Mouse (Mus musculus) stomach, postnatal 0 days (tissue): Measurements from ENCODE around the gene Gm26657. TPM values are rescaled to one million over a fixed set of nuclear protein-coding genes. Genes with fewer than 3 reads are reported as not detected.

Experiments used
- ATAC-seq: fragments of 200-750 bp; cut with Nextera tagmentation; 2 replicates; pipeline ENCODE4 v1.8.0; 2017; ENCODE audit not compliant: low FRiP score, low TSS enrichment
- DNase-seq: peaks from one replicate; pipeline ENCODE4 v3.0.0-alpha.2; 2016; ENCODE audit warnings: low spot score
- H3K27ac ChIP-seq: fragments of 300-500 bp; sonication (generic); replicated peaks from 2 replicates; pipeline ENCODE4 v1.5.1; 2014; ENCODE audit warnings: mild to moderate bottlenecking, control low read depth
- H3K27me3 ChIP-seq: fragments of 300-500 bp; sonication (generic); 2 replicates; pipeline ENCODE4 v1.6.1; 2014; ENCODE audit warnings: low read length; ENCODE audit not compliant: control insufficient read depth, insufficient read depth
- H3K36me3 ChIP-seq: fragments of 300-500 bp; sonication (generic); 2 replicates; pipeline ENCODE4 v1.6.1; 2014; ENCODE audit warnings: low read length, mixed read lengths; ENCODE audit not compliant: control insufficient read depth, insufficient read depth
- H3K4me1 ChIP-seq: fragments of 300-500 bp; sonication (generic); replicated peaks from 2 replicates; pipeline ENCODE4 v1.6.1; 2014; ENCODE audit warnings: antibody characterized with exemption; ENCODE audit not compliant: control insufficient read depth, insufficient read depth
- H3K4me2 ChIP-seq: fragments of 300-500 bp; sonication (generic); replicated peaks from 2 replicates; pipeline ENCODE4 v1.6.1; 2014; ENCODE audit warnings: low read depth, mild to moderate bottlenecking, control low read depth, moderate library complexity
- H3K4me3 ChIP-seq: fragments of 300-500 bp; sonication (generic); 2 replicates; pipeline ENCODE4 v1.5.1; 2014; ENCODE audit warnings: low read depth, low read length, control low read depth
- H3K9ac ChIP-seq: fragments of 300-500 bp; sonication (generic); 2 replicates; pipeline ENCODE4 v1.6.1; 2014; ENCODE audit warnings: mild to moderate bottlenecking, low read length, control low read depth, mixed read lengths
- H3K9me3 ChIP-seq: fragments of 300-500 bp; sonication (generic); 2 replicates; pipeline ENCODE4 v1.6.1; 2016; ENCODE audit warnings: low read length; ENCODE audit not compliant: control insufficient read depth
- CTCF ChIP-seq: IDR thresholded peaks from 2 replicates; pipeline ENCODE4 v1.5.1; 2016; ENCODE audit warnings: antibody characterized with exemption, low read depth, mild to moderate bottlenecking, moderate library complexity
- EP300 ChIP-seq: optimal IDR thresholded peaks from 2 replicates; pipeline ENCODE3; 2016; ENCODE audit warnings: antibody characterized with exemption
- WGBS: fragments of 180-500 bp; shearing (Covaris S2); extraction: QIAGEN DNeasy Blood & Tissue Kit; methylation state at CpG from one replicate; pipeline ENCODE4 v1.1.7; 2014; 5-methylcytosine and 5-hydroxymethylcytosine counted together
- polyA plus RNA-seq: library from polyadenylated mRNA; unstranded; fragments of >200 nt; fragmentation: Nextera tagmentation; extraction: Ambion mirVana; gene quantifications from 2 replicates; pipeline ENCODE4 v1.2.1, GENCODE M21; 2015

Gene Gm26657
- polyA plus RNA-seq, 1 experiment from 2014 or later, result not detected

- no peak overlapping the region for H3K27ac ChIP-seq
- no peak for ATAC-seq
- no peak overlapping the region for H3K9ac ChIP-seq
- no peak overlapping the region for H3K4me3 ChIP-seq
- H3K9me3 ChIP-seq, result no peaks in the 10 kb centered on the region
- no peaks in the 10 kb centered on the region for H3K36me3 ChIP-seq
- H3K4me1 ChIP-seq, result no peaks in the 10 kb centered on the region
- WGBS, result 91% methylated on average over 6 of the region's 6 CpGs
- DNase-seq, result no peak
- H3K27me3 ChIP-seq, result no peaks in the 10 kb centered on the region
- TF ChIP-seq EP300 (no peak), CTCF (no peak)
- no peak overlapping the region for H3K4me2 ChIP-seq
These were observed 16.6 kb upstream of the Gm26657 start for GRCm38 (mm10) chr4:56723237-56723636.

- ATAC-seq (no peak), DNase-seq (no peak)
- no peak overlapping the region for H3K9ac ChIP-seq
- TF ChIP-seq EP300 (no peak), CTCF (peak; percentile 59)
- no peak overlapping the region for H3K4me3 ChIP-seq
- no peak overlapping the region for H3K27ac ChIP-seq
- 57% methylated on average over 8 of the region's 8 CpGs for WGBS
- no peaks in the 10 kb centered on the region for H3K36me3 ChIP-seq
- H3K4me1 ChIP-seq, result no peaks in the 10 kb centered on the region
- no peak overlapping the region for H3K4me2 ChIP-seq
- H3K9me3 ChIP-seq, result no peaks in the 10 kb centered on the region
- H3K27me3 ChIP-seq, result no peaks in the 10 kb centered on the region
These were observed 14.0 kb upstream of the Gm26657 start for GRCm38 (mm10) chr4:56725839-56726238.

- no peaks in the 10 kb centered on the region for H3K36me3 ChIP-seq
- DNase-seq (no peak), ATAC-seq (0 out of 2 replicates have a peak, but pooled peaks have one; percentile 21)
- WGBS, result 96% methylated on average over 20 of the region's 20 CpGs
- H3K4me3 ChIP-seq, result no peak overlapping the region
- no peaks in the 10 kb centered on the region for H3K4me1 ChIP-seq
- H3K4me2 ChIP-seq, result no peak overlapping the region
- no peak for TF ChIP-seq CTCF
- no peak for TF ChIP-seq EP300
- no peak overlapping the region for H3K27ac ChIP-seq
- H3K9me3 ChIP-seq, result no peaks in the 10 kb centered on the region
- H3K9ac ChIP-seq, result no peak overlapping the region
- no peaks in the 10 kb centered on the region for H3K27me3 ChIP-seq
These were observed 741 bp downstream of the Gm26657 start for GRCm38 (mm10) chr4:56740611-56741010.

- Histone ChIP-seq H3K4me2 (no peak within 1 kb of the TSS), H3K27me3 (no peaks in the 10 kb centered on the region), H3K36me3 (no peaks in the 10 kb centered on the region), H3K9me3 (no peaks in the 10 kb centered on the region), H3K9ac (no peak within 1 kb of the TSS), H3K4me1 (no peaks in the 10 kb centered on the region), H3K4me3 (no peak within 1 kb of the TSS), H3K27ac (no peak within 1 kb of the TSS)
- WGBS, result 94% methylated on average over 13 of the region's 13 CpGs
- no peak for TF ChIP-seq EP300
- no peak for TF ChIP-seq CTCF
- DNase-seq (no peak), ATAC-seq (peak; percentile 15; the same call in 1 of the 2 replicates)
These were observed 1.2 kb downstream of the Gm26657 start, which contains the start of gene Actl7b for GRCm38 (mm10) chr4:56741041-56741493. Actl7b (minus strand) TSS chr4:56741443.

GRCm38 (mm10) chr4:56742698-56743097, 2.8 kb downstream of the Gm26657 start:
- DNase-seq, result no peak
- Histone ChIP-seq H3K36me3 (no peaks in the 10 kb centered on the region), H3K4me1 (no peaks in the 10 kb centered on the region), H3K27me3 (no peaks in the 10 kb centered on the region), H3K27ac (no peak overlapping the region), H3K9me3 (no peaks in the 10 kb centered on the region), H3K4me3 (no peak overlapping the region), H3K9ac (no peak overlapping the region), H3K4me2 (no peak overlapping the region)
- no peak for ATAC-seq
- 89% methylated on average over 4 of the region's 4 CpGs for WGBS
- TF ChIP-seq CTCF (no peak), EP300 (no peak)

- H3K4me2 ChIP-seq, result no peak within 1 kb of the TSS
- ATAC-seq, result no peak
- H3K9ac ChIP-seq, result no peak within 1 kb of the TSS
- WGBS, result 95% methylated on average over 21 of the region's 21 CpGs
- H3K4me1 ChIP-seq, result no peaks in the 10 kb centered on the region
- no peaks in the 10 kb centered on the region for H3K36me3 ChIP-seq
- H3K27me3 ChIP-seq, result no peaks in the 10 kb centered on the region
- TF ChIP-seq EP300, result no peak
- TF ChIP-seq CTCF, result no peak
- DNase-seq, result no peak
- no peaks in the 10 kb centered on the region for H3K9me3 ChIP-seq
- H3K27ac ChIP-seq, result no peak within 1 kb of the TSS
- H3K4me3 ChIP-seq, result no peak within 1 kb of the TSS
These were observed 3.7 kb downstream of the Gm26657 start, which contains the start of gene Actl7a for GRCm38 (mm10) chr4:56743363-56744195. Actl7a (plus strand) TSS chr4:56743413.
